Mouse (Mus musculus): ENCODE measurements at regions not wholly inside any gene's neighbourhood (a gene's known extent, or its start where the extent isn't known, plus 50 kb on each side); places are given as distances from the start of the nearest gene placed in this dataset.
A peak's percentile ranks its signal among the peaks of the same experiment; 100 is the strongest.

DNA sequence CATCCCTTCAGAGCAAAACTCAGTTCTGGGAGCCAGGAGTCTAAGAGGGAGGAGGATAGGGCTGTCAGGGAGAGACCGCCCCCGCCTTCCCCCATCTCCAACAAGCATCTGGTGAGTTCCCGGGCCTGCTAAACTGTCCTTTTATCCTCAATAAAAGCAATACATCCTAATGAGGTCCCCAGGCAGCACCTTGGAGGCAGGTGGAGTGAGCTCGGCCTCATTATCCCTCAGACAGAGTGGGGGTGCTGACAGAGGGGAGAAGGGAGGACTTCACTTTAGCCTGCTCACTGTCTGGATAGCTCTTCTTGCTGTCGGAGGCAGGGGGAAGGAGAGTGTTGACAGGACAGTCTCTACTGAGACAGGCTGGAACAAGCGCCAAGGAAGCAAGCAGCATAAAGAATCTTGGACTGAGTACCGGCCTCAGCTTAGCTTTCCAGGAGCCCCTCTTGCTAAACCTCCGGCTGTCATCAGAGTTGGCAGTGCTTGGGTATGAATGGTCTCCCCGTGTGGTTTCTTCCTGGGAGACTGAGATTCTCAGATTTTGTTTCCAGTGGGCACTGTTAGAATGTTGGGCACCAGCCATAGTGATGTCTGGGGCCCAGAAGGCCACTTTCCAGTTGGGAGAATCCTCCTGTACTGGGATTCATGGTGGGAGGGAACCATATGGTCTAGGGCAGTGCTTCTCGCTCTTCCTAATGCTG lies 537.3 kb downstream of the Tbc1d22a start:
- Histone ChIP-seq H3K4me3 (no peak overlapping the region), H3K27ac (no peak overlapping the region)
- intact Hi-C loops (cut with DNase I) = no loop called here
- DNase-seq (ENCODE audit: extremely low spot score in 1 of 2, low spot score in 2 of 2) = no peak
- no peak for TF ChIP-seq CTCF (IDR thresholded peaks at IDR 0.05)

DNA sequence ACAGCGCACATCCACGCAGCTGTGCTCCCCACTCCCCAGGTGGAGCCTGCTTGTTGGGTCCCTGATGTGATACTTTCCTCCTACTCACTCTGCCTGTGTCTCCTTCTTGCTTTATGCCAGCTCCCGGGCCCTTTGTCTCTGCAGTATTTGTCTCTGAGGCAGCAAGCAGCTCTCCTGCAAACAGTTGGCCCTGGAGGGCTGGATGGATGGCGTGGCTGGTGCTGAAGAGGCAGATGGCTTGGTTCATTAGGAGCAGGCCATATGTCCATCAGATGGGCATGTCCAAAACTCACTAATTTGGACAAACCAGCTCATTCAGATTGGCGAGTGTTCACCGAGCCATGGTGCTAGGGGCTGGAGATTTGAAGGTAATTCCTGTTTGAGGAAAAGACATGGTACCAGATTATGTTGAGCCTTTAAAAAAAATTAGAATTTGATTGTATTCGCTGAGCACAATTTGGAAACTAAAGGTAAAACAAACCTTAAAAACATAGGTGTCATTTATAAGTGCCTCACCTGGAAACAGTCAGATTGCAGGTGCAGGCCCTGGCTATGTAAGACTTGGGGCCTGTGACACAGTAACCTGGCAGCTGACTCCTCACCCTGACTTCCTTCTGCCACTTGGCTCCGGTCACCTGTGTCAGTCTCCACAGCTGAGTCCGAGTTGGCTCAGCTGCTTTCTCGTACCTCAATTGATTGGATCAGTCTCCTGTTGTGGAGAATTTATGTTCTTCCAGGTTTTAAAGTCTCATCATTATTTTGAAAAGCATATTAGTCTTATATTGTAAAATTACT lies 549.5 kb downstream of the Tbc1d22a start:
- Histone ChIP-seq H3K4me3 (no peak overlapping the region), H3K27ac (no peak overlapping the region)
- no peak for TF ChIP-seq CTCF (IDR thresholded peaks at IDR 0.05)
- no peak for DNase-seq (ENCODE audit: extremely low spot score in 1 of 2, low spot score in 2 of 2)
- intact Hi-C loops (cut with DNase I) = no loop called here

DNA sequence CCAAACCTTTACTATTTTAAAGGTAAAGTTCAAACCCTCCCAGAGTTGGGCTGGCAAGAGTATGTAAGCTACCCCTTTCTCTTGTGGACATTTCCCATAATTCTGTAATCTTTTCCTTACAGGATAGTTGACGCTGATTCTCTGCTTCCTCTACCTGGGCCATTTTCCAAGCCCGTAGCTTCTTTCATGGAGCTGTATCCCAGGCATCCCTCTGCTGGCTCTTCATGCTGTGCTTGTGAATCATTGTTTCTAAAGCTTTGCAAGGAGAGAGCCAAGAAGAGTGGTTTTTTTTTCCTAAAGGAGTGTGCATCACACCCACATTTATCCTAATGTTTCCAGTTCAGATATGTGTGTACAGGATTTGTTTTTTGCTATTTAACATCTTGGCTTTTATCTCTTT lies 553.4 kb downstream of the Tbc1d22a start:
- DNase-seq (ENCODE audit: extremely low spot score in 1 of 2, low spot score in 2 of 2) = no peak
- intact Hi-C loops (cut with DNase I) = no loop called here
- no peak; the same call in 1 of the 2 replicates for TF ChIP-seq CTCF (IDR thresholded peaks at IDR 0.05)

DNA sequence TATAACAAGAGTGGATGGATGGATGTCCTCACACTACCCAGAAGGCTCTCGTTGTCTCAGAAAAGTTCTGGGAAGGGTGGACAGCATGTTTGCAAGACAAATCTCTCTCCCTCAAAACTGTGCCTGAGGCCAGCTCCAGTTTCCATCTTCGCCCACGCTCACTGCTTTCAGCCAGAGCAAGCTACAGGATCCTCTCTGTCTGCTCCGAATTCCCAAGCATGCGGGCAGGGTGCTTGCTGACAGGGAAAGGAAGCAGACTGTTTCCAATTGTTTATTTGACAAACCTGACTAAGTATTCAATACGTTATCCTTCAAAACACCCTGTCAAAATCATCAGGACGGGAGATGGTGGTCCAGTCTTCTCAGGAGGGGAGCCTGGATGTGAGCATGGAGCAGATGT lies 558.8 kb downstream of the Tbc1d22a start:
- intact Hi-C loops (cut with DNase I) = no loop called here
- peak in 1 of 2 experiments; percentile 25 for DNase-seq (ENCODE audit: extremely low spot score in 1 of 2, low spot score in 2 of 2)
- Histone ChIP-seq H3K27ac (no peak overlapping the region), H3K4me3 (no peak overlapping the region)
- TF ChIP-seq CTCF (IDR thresholded peaks at IDR 0.05) = no peak

More for the DNA sequence above, 553.4 kb downstream of the Tbc1d22a start:
- Histone ChIP-seq H3K27ac (no peak overlapping the region), H3K4me3 (no peak overlapping the region)

DNA sequence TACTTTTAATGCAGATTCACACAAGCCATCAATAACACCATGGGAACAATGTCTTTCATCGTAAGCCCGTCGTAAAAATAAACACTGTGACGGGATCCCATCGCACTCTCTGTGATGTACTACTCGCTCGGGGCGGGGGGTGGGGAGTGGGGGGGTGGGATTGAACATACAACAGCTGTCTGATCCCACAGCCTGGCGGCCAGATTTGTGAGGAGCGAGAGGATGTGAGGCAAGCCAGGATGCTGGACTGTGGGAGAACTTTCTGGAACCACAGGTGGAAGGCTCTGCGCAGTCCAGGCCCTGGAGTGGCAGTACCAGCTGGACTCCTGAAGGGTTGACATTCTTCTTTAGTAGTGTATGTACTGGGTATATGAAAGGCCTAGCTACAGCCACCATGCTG lies 563.7 kb downstream of the Tbc1d22a start:
- intact Hi-C loops (cut with DNase I) = no loop called here
- no peak for TF ChIP-seq CTCF (IDR thresholded peaks at IDR 0.05)

DNA sequence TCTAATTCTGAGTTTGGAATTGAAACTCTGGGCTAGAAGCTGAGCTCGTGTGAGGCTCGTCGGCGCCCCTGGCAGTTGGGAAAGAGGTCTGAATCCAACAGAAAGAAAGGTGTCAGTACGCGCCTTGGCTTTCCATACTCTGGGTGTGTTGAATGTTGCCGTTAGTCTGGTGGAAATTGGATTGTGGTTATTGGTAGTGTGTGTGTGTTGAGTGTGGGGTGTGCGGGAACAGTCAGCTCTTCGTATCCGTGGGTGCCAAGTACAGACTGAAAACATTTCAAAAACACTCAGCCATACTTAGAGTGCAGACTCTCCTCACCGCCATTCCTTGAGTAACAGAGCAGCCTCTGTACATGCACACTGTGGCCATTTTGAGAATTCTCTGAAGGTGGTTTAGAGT lies 566.9 kb downstream of the Tbc1d22a start:
- no peak overlapping the region for H3K4me3 ChIP-seq
- no peak overlapping the region for H3K27ac ChIP-seq
- intact Hi-C loops (cut with DNase I) = no loop called here
- TF ChIP-seq CTCF (IDR thresholded peaks at IDR 0.05) = no peak
- DNase-seq (ENCODE audit: extremely low spot score in 1 of 2, low spot score in 2 of 2) = no peak

More for the DNA sequence above, 563.7 kb downstream of the Tbc1d22a start:
- DNase-seq (ENCODE audit: extremely low spot score in 1 of 2, low spot score in 2 of 2) = no peak
- H3K27ac ChIP-seq = no peak overlapping the region
- H3K4me3 ChIP-seq = no peak overlapping the region

DNA sequence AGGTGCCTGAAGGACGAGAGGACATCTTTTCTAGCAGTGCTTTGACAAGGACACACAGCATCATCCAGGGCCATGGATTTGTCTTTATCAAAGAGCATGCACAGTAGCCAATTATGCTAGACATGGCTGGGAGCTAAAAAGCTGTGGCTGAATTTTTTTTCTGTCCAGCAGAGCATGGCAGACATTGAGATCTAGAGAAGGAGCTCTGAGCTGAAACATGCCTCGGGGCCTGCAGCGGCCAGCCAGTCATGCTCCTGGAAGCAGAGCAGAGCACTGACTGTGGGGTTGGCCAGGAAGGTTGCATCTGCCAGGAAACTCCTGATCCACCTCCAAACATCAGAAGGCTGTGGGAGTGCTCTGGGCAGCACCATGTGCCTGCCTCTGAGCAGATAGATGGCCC lies 580.5 kb downstream of the Tbc1d22a start:
- no peak overlapping the region for H3K27ac ChIP-seq
- TF ChIP-seq CTCF (IDR thresholded peaks at IDR 0.05) = no peak
- no peak for DNase-seq (ENCODE audit: extremely low spot score in 1 of 2, low spot score in 2 of 2)
- no peak overlapping the region for H3K4me3 ChIP-seq
- intact Hi-C loops (cut with DNase I) = no loop called here

DNA sequence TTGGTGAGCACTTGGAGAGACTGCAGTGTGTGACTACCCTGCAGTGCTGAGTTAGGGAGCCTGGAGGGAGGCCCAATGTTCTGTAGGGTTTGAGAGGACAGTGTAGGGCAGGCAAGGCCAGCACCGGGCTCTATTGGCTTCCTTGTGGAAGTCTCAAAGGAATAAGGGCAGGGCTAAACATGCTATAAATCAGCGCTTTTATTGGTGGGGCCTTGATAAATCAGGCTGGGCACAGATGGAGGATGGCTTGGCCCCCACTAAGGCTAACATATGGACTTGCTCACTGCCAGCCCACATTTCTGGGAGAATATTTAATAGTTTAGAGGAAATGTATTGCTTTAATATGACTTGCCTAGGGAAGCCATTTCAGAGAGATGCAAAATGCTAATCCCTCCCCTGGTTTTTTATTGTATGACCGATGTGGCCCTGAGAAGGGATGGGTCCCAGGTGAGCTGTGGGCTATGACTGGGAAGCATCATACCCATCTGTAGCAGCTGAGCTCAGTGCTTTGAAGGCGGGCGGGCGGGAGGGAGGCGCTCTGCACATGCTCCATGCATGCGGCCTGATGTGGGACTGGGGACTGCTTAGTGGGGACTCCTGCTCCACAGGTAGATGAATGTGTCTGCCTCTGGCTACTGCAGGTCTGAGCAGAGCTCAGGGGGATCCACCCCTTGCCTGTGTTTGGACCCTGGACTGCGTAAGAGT lies 584.4 kb downstream of the Tbc1d22a start:
- H3K4me3 ChIP-seq = no peak overlapping the region
- TF ChIP-seq CTCF (IDR thresholded peaks at IDR 0.05) = no peak
- DNase-seq (ENCODE audit: extremely low spot score in 1 of 2, low spot score in 2 of 2) = no peak
- H3K27ac ChIP-seq = no peak overlapping the region
- intact Hi-C loops (cut with DNase I) = no loop called here

DNA sequence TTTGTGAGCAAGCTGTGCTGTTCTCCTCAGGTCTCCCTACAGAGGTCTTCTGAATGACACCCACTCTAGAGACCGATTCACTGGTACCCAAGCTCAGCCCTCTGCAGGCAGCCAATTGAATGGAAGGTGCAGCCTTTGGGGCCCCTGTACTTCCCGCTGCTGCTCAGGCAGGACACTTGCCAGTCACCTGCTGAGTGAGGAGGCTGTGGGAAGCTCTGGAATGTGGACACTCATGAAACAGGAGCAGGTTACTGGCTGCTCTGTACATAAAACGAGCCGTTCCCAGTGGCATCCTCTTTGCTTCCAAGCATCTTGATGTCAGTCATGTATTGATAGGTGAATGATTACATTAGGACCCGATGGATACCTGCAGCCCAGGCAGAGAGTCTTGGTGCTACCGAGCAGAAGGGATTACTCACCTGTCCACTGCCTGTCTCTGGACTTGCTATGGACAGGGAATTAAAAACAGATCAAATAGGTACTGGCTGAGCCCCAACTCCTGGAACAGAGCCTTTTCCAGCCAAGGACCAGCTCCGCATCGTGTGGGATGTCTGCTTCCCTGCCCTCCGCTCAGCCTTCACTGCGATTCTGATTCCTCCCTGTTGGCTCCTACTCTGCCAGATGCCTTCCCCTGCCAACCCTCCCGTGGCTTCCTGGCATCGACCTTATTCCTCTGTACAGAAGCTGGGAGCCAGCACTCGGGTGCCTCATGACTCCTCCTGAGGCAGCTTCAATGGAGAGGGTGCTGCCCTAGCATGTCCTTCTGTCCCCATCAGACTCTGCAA lies 593.2 kb downstream of the Tbc1d22a start:
- Histone ChIP-seq H3K27ac (no peak overlapping the region), H3K4me3 (no peak overlapping the region)
- intact Hi-C loops (cut with DNase I) = no loop called here
- DNase-seq (ENCODE audit: extremely low spot score in 1 of 2, low spot score in 2 of 2) = no peak
- no peak for TF ChIP-seq CTCF (IDR thresholded peaks at IDR 0.05)

DNA sequence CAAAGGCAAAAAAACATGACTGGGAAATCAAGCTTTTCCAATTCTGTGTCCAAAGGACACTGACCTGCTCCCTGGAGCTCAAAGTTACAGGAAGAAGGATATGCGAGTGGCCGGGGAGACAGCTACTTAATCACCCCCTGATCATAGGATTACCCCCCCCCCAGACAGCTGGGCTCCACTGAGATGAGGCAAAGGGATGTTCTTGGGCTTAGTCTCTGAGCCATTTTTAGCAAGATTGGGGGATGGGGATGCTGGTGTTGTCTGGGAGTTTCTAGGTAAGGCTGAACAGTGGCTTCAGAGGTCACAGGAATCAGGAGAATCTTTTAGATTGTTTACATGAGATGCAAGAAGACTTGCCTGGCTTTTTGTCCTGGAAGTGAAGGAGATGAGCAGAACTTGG lies 597.6 kb downstream of the Tbc1d22a start:
- H3K4me3 ChIP-seq = no peak overlapping the region
- no peak for DNase-seq (ENCODE audit: extremely low spot score in 1 of 2, low spot score in 2 of 2)

DNA sequence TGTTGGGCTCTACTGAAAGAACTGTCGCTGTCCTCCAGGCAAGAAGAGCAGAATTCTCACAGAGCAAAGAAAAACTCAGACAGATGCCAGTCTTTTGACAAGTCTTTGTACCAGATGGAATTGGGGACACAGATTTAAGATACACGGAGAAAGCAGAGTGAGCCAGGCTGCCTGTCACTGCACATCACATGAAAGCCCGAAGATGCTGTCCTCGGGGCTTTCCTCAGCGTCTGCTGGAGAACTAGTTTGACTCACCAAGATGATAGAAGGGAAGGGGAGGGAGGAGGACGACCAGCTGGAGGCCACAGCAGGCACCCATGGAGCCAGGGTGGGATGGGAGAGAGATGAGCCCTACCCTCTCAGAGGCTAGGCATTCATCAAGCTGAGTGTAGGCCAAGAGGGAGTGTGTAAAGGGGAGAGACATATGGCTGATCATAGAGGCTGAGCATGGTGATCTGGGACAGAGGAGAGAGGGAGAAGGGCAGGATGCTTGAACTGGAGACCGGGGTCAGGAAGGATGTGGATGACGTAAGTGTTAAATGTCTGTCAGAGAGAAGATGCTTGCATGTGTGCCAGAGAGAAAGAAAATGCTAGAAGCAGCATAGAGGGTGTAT lies 600.7 kb downstream of the Tbc1d22a start:
- no peak for TF ChIP-seq CTCF (IDR thresholded peaks at IDR 0.05)
- Histone ChIP-seq H3K27ac (no peak overlapping the region), H3K4me3 (no peak overlapping the region)
- no peak for DNase-seq (ENCODE audit: extremely low spot score in 1 of 2, low spot score in 2 of 2)
- intact Hi-C loops (cut with DNase I) = no loop called here

More for the DNA sequence above, 597.6 kb downstream of the Tbc1d22a start:
- no peak overlapping the region for H3K27ac ChIP-seq
- intact Hi-C loops (cut with DNase I) = no loop called here
- TF ChIP-seq CTCF (IDR thresholded peaks at IDR 0.05) = no peak
